Mouse (Mus musculus): ENCODE measurements at regions not wholly inside any gene's neighbourhood (a gene's known extent, or its start where the extent isn't known, plus 50 kb on each side); places are given as distances from the start of the nearest gene placed in this dataset.
A peak's percentile ranks its signal among the peaks of the same experiment; 100 is the strongest.

DNA sequence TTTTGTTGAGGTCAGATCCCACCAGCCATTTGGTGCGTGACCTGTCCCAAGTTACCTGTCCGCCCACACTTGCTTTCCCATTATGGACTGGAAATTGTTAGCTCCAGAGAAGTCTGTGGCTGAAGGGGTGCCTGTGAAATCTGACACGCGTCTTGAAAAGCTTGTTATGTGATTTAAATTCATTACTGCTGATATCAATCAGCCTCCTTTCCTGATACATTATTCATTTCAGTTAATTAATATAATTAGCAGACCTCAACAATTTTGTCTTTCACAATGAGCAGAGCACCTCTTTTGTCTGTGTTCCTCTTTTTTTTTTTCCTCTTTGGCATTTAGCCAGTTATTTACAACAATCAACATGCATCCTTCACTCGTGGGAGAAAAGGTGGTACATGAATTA, 58.6 kb upstream of the Grip1 start:
- DNase-seq (ENCODE audit: low read depth, low spot score): no peak

- no peak for DNase-seq (ENCODE audit: low read depth, low spot score)
Measured at GRCm38 (mm10) chr10:119387924-119388323, 65.7 kb upstream of the Grip1 start.

GRCm38 (mm10) chr10:119382257-119382656, 71.4 kb upstream of the Grip1 start:
- DNase-seq (ENCODE audit: low read depth, low spot score): no peak

GRCm38 (mm10) chr10:119368566-119368965, 85.1 kb upstream of the Grip1 start:
- DNase-seq (ENCODE audit: low read depth, low spot score): no peak

GRCm38 (mm10) chr10:119363616-119364015, 90.0 kb upstream of the Grip1 start:
- no peak for DNase-seq (ENCODE audit: low read depth, low spot score)

DNA sequence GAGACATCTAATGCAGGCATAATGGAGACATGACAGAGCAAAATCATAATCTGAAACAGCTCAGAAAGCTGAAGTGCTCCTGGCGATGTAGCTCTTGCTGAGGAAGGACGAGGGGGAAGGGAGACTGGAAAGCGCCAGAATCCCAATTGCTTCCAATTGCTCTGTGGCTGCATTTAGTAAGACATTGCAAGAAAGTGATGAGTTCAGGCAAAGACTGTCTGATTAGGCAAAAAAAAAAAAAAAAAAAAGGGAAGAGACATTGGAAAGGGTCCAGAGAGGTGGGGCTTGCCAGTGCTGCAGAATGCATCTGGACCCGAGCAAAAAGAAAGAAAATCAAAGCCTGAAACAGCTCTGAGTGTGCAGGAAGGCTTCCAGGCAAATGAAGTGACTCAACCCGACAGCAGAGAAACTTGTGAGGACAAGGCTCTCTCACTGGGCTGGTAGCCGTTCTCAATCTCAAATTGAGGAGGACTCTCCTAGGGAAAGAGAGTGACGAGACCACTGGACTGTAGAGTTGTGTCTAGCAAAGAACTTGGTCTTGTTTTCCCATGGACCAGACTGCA, 94.8 kb upstream of the Grip1 start:
- DNase-seq (ENCODE audit: low read depth, low spot score): no peak

- no peak for DNase-seq (ENCODE audit: low read depth, low spot score)
Measured at GRCm38 (mm10) chr10:119342317-119343114, 102.7 kb upstream of the Cand1 start.

GRCm38 (mm10) chr10:119340323-119340722, 100.5 kb upstream of the Cand1 start:
- no peak for DNase-seq (ENCODE audit: low read depth, low spot score)

DNA sequence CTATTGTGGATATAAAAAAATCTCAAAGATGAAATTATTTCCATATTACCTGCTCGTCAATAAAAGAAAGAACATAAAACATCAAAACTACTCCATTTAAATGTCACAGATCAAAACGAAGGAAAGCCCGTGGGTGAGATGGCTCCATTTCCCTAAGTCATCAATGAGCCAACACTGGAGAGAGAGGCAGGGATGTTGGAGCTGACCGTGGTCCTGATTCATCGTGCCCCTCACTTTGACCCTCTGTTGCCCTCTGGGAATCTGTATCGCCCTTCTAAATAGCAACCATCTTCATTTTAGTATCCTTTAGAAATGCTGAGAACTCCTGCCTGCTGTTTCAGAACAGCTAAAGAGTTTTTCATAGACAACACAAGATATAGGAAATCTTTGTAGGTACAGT, 87.1 kb upstream of the Cand1 start:
- no peak for DNase-seq (ENCODE audit: low read depth, low spot score)

GRCm38 (mm10) chr10:119319953-119320352, 80.1 kb upstream of the Cand1 start:
- DNase-seq (ENCODE audit: low read depth, low spot score): no peak

DNA sequence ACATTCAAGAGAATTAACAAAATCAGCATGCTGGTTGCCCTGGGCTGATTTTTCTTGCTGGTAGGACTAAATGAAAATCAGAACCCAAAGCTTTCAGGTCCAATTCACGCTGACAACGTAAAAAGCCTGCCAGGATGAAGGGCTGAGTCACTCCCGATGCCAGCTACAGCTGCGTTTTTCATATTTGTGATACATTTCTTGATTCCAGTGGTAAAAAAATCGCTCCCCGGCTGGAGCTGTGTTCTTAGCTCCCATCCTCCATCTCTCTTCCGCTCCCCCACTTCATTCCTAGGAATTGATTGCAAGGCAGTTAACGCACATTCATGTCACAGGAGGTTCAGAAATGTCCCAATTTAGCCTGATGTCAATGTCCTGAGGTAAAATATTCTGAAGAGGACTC, 78.6 kb upstream of the Cand1 start:
- DNase-seq (ENCODE audit: low read depth, low spot score): no peak

DNA sequence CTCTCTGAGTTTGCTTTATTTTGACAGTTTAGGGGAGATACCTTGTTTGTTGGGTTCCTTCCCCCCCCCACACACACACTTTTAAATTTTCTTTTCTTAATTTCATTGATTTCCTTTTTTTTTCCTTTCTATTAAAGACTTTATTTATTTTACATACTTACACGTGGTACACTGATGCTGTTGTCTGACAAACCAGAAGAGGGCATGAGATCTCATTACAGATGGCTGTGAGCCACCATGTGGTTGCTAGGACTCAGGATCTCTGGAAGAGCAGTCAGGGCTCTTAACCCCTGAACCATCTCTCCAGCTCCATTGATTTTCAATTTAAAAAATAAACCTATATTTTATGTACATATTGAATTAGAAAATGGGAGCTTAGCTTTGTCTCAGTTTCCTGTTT, 71.7 kb upstream of the Cand1 start:
- no peak for DNase-seq (ENCODE audit: low read depth, low spot score)

DNA sequence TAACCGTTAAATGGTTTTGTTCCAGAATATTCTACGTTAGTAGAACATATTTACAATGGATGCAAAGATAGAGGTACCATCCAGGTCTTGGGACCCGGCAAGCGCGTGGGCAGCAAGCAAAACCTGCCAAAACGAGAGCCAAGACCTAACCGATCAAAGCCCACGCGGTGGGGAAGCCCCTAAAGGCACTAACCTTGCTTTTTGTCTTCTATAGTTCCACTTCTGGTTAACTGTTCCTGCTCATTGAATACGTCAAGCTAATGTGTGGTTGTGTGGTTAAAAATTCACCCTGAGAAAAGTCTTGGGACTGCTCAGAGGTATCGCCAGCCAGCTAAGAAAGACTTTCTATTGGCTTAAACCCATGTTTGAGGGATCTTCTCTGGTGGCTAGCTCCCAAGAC, 55.9 kb upstream of the Cand1 start:
- DNase-seq (ENCODE audit: low read depth, low spot score): no peak

GRCm38 (mm10) chr10:119294454-119295149, 54.7 kb upstream of the Cand1 start:
- peak; percentile 85 for DNase-seq (ENCODE audit: low read depth, low spot score)

DNA sequence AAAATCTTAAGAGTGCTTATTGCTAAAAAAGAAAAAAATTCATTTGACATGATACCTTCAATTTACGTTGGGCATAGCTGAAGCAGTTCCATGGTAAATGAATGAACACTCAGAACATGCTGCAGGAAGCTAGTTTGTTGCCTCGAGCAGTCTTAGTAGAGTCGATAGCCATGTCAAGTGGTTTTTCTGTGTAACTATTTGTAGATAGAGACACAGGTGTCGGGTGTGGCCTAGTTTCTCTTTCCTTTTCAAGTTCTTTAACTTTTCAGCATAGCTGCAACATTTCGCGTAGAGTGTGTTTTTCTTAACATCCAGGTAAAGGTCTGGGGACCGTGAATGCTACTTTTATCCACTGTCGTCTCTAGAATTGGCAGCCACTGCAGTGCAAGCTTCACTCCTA, 53.5 kb upstream of the Cand1 start:
- DNase-seq (ENCODE audit: low read depth, low spot score): peak; percentile 61

All from A20 (cell line).